Mouse (Mus musculus): ENCODE data around the gene Nebl.
A peak's percentile ranks its signal among the peaks of the same experiment; 100 is the strongest.
"Not testable (repeated sequence)": the region's sequence is repeated elsewhere in the genome, so short reads cannot be mapped to it uniquely, and the experiment has no call there.

Nebl gene

GRCm38 (mm10) chr2:17405899-17406531, 325.2 kb downstream of the Nebl start:
- no peak for DNase-seq (ENCODE audit: low spot score in 2 of 2)

GRCm38 (mm10) chr2:17402511-17402910, 328.8 kb downstream of the Nebl start:
- no peak for DNase-seq (ENCODE audit: low spot score in 2 of 2)

- no peak for DNase-seq (ENCODE audit: low spot score in 2 of 2)
Observed at GRCm38 (mm10) chr2:17396235-17396634, 335.0 kb downstream of the Nebl start.

- DNase-seq (ENCODE audit: low spot score in 2 of 2) = no peak
Observed at GRCm38 (mm10) chr2:17391389-17391788, 339.9 kb downstream of the Nebl start.

GRCm38 (mm10) chr2:17390513-17391200, 340.6 kb downstream of the Nebl start:
- no peak for DNase-seq (ENCODE audit: low spot score in 2 of 2)

GRCm38 (mm10) chr2:17389886-17390285, 341.4 kb downstream of the Nebl start:
- no peak for DNase-seq (ENCODE audit: low spot score in 2 of 2)

GRCm38 (mm10) chr2:17389379-17389778, 341.9 kb downstream of the Nebl start:
- DNase-seq (ENCODE audit: low spot score in 2 of 2) = no peak

DNA sequence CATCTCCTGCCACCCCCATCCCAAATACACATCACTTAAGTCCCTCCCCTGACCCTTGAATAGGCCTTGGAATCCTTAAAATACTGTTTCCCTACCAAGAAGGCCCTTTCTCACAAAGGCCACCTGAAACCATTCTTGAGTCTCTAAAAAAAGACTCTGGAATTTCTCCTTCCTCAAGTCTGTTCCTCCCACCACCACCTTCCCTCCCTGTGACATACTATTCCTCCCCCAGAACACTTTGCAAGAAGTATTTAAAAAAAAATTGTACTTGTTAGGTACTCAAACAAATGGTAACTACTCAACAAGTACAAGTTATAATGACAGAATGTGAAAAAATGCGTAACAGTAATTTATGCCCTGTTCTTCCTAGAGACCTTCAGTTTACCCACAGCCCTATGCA, 349.0 kb downstream of the Nebl start:
- no peak for DNase-seq (ENCODE audit: low spot score in 2 of 2)

GRCm38 (mm10) chr2:17375916-17376315, 355.3 kb downstream of the Nebl start:
- no peak for DNase-seq (ENCODE audit: low spot score in 2 of 2)

- DNase-seq (ENCODE audit: low spot score in 2 of 2) = no peak
Observed at GRCm38 (mm10) chr2:17365671-17366070, 365.6 kb downstream of the Nebl start.

- DNase-seq (ENCODE audit: low spot score in 2 of 2) = no peak
Observed at GRCm38 (mm10) chr2:17364971-17365548, 366.2 kb downstream of the Nebl start.

GRCm38 (mm10) chr2:17363337-17364216, 367.7 kb downstream of the Nebl start:
- no peak for DNase-seq (ENCODE audit: low spot score in 2 of 2)

- no peak for DNase-seq (ENCODE audit: low spot score in 2 of 2)
Observed at GRCm38 (mm10) chr2:17362181-17362580, 369.1 kb downstream of the Nebl start.

GRCm38 (mm10) chr2:17344643-17345042, 386.6 kb downstream of the Nebl start:
- DNase-seq (ENCODE audit: low spot score in 2 of 2) = no peak

- DNase-seq (ENCODE audit: low spot score in 2 of 2) = peak in 1 of 2 experiments; percentile 21
Observed at GRCm38 (mm10) chr2:17335451-17335850, 395.8 kb downstream of the Nebl start.

DNA sequence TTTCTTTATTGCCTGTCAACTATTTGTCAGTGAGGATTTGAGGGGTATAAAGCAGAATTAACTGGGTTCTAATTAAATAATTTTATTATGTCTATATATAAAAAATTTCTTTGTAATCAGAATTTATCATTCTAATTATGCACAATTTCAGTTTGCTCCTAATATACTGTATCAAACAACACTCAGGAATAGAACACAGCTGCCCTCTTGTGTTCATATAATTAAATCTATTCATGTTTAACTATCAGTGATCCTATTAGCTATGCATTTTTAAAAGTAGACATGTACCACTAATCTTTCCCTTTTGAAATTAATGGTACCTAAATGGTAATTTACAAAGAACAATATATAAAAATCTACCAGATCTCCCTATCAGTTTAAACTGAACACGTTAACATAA, 404.7 kb downstream of the Nebl start:
- DNase-seq (ENCODE audit: low spot score in 2 of 2) = no peak

GRCm38 (mm10) chr2:17316850-17317249, 414.4 kb downstream of the Nebl start:
- DNase-seq (ENCODE audit: low spot score in 2 of 2) = no peak

GRCm38 (mm10) chr2:17301379-17301778, 429.9 kb downstream of the Nebl start:
- no peak for DNase-seq (ENCODE audit: low spot score in 2 of 2)

DNA sequence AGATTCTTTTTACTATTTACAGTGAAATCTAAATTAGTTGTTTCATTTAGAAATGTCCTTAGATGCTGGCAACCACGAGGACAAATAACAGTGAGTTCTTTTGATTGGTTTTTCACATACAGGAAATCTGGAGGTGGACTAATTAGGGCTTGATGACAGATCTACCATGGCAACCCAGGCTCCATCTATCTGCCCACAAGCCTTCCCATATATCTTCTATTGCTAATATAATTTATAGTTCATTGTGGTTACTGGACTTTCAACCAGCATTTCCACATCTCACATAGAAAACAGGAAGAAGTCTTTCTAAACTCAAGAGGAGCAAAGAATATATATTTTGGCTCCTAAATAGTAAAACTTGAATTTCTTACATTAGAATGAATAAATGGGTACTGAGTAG, 433.8 kb downstream of the Nebl start:
- no peak for DNase-seq (ENCODE audit: low spot score in 2 of 2)

- not testable (repeated sequence) for DNase-seq (ENCODE audit: low spot score in 2 of 2)
Observed at GRCm38 (mm10) chr2:17295257-17295656, 436.0 kb downstream of the Nebl start.

All from left cerebral cortex, adult 9 months (tissue).